Comparison of ENCODE assay signal across 10 mouse cellular contexts in the genomic region with DNA sequence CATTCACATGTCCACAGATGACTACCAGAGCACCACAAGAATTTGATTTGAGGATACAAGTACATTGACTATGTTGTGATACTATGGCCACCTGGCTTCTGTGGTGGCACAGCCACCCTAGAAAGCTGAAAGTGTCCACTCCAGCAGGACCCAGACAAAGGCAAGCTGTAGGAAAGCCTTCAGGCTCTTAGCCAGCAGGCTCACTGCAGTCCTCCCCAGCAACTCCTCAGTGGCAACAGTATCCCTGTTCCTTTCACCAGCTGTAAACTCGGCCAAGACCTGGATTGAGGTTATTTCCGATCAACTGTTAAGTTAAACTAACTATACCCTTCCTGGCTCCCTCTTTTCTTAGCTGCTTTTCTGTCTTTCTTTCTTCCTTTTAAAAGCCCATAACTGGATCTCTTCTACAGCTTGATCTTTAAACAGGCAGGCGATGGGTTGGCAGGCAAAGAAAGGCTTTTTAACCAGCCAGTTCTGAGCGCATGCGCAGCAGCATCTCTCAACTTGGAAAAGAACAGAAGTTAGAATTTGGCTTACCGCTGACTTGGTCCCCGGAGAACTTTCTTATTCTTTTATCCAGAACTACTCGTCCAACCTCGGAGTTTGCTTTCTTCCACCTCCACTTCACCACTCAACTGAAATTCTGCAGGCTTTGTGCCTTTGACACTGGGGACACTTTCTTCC.
A peak's percentile ranks its signal among the peaks of the same experiment; 100 is the strongest.
DNase-seq lines count a peak whose midpoint lies in the region; ATAC-seq and TF ChIP-seq lines count a peak whose summit lies in the region.
"Had no signal": no experiment of that assay in that cellular context is flagged by ENCODE, and none has a peak within 500 bp of the region (broad histone marks: within the 10 kb centered on the region; RNA-seq: fewer than 3 reads in every experiment).

No protein-coding gene starts in this region.

- H3K4me3 ChIP-seq in limb, embryonic 14.5 days (replicated peaks; ENCODE audit: low read length): no peak overlapping the region
- H3K4me3 ChIP-seq in limb, embryonic 10.5 days: no peak overlapping the region
- H3K4me3 ChIP-seq: liver, embryonic 13.5 days had no signal

- intact Hi-C loops in heart, postnatal 36 days (cut with DNase I): no loop called here

- no peak for ATAC-seq in limb, embryonic 14.5 days (ENCODE audit: low FRiP score, low read depth)
- no peak for ATAC-seq in inflammation-experienced regulatory T-cells, adult 6 months

- TF ChIP-seq POLR2A in limb, embryonic 14.5 days (IDR thresholded peaks at IDR 0.05; ENCODE audit: borderline replicate concordance, extremely low read depth, insufficient read depth, insufficient read length): no peak

- H3K27me3 ChIP-seq in limb, embryonic 14.5 days (ENCODE audit: control insufficient read depth, insufficient read depth, low read length): no peaks in the 10 kb centered on the region
- H3K27me3 ChIP-seq in limb, embryonic 10.5 days (ENCODE audit: low read depth, poor library complexity, severe bottlenecking): no peaks in the 10 kb centered on the region
- H3K27me3 ChIP-seq: liver, embryonic 13.5 days had no signal

- no peak overlapping the region for H3K4me2 ChIP-seq in limb, embryonic 14.5 days (replicated peaks; ENCODE audit: low read depth, low read length, severe bottlenecking)
- H3K4me2 ChIP-seq: liver, embryonic 13.5 days had no signal

- H3K9me3 ChIP-seq in limb, embryonic 14.5 days (ENCODE audit: control insufficient read depth, low read length): no peaks in the 10 kb centered on the region
- H3K9me3 ChIP-seq in limb, embryonic 10.5 days (replicated peaks): no peaks in the 10 kb centered on the region

- no peak overlapping the region for H3K9ac ChIP-seq in limb, embryonic 14.5 days (ENCODE audit: low read depth, low read length, severe bottlenecking)
- H3K9ac ChIP-seq: liver, embryonic 13.5 days had no signal

- DNase-seq in adrenal gland, adult 2 months: peak; percentile 6
- no peak for DNase-seq in adrenal gland, postnatal 4 days (ENCODE audit: low spot score in 2 of 2)
- DNase-seq in limb, embryonic 14.5 days (ENCODE audit: low spot score): peak; percentile 78
- no peak for DNase-seq in limb, embryonic 10.5 days (ENCODE audit: low spot score)
- peak; percentile 53 to 60 for DNase-seq in heart, postnatal 36 days
- peak; percentile 4 to 5 for DNase-seq in right cerebral cortex, postnatal 36 days (ENCODE audit: low spot score in 2 of 2)
- no peak for DNase-seq in cerebellum, adult 18-20 months
- DNase-seq: kidney, adult 2 months; liver, embryonic 13.5 days had no signal

- 0 out of 2 replicates have a peak, but pooled peaks cover 4% of the 10 kb centered on the region for H3K4me1 ChIP-seq in limb, embryonic 14.5 days (ENCODE audit: control insufficient read depth, insufficient read depth, low read length)
- H3K4me1 ChIP-seq in limb, embryonic 10.5 days: peaks cover 8% of the 10 kb centered on the region; the same call in 1 of the 2 replicates
- H3K4me1 ChIP-seq: liver, embryonic 13.5 days had no signal

- peak overlapping the region; percentile 46 for H3K27ac ChIP-seq in limb, embryonic 14.5 days (replicated peaks; ENCODE audit: low read depth, low read length)
- no peak overlapping the region for H3K27ac ChIP-seq in limb, embryonic 10.5 days
- H3K27ac ChIP-seq: liver, embryonic 13.5 days had no signal

- 68% methylated on average over 9 of the region's 9 CpGs for WGBS in limb, embryonic 14.5 days
- 91% methylated on average over 9 of the region's 9 CpGs for WGBS in limb, embryonic 10.5 days

- H3K36me3 ChIP-seq in limb, embryonic 14.5 days (ENCODE audit: control insufficient read depth, insufficient read depth, low read length): no peaks in the 10 kb centered on the region
- no peaks in the 10 kb centered on the region for H3K36me3 ChIP-seq in limb, embryonic 10.5 days
- H3K36me3 ChIP-seq: liver, embryonic 13.5 days had no signal

Comparison
In these comparisons a context has a peak if more than half of its experiments do, and no peak if none do; other contexts are left out.
1. DNase-seq: peak in adrenal gland, adult 2 months (single experiment), limb, embryonic 14.5 days (single experiment), heart, postnatal 36 days (2 of 2) and right cerebral cortex, postnatal 36 days (2 of 2); none in adrenal gland, postnatal 4 days (0 of 2), limb, embryonic 10.5 days (single experiment) and cerebellum, adult 18-20 months (0 of 2).